Mouse (Mus musculus): ENCODE data around the gene Tnr.

The Tnr gene

GRCm38 (mm10) chr1:159869619-159870441, 346.3 kb downstream of the Tnr start:
- DNase-seq (ENCODE audit: low read depth, low spot score) = no peak

- DNase-seq (ENCODE audit: low read depth, low spot score) = no peak
These were observed 349.3 kb downstream of the Tnr start for GRCm38 (mm10) chr1:159872866-159873265.

GRCm38 (mm10) chr1:159878681-159879080, 355.1 kb downstream of the Tnr start:
- peak; percentile 67 for DNase-seq (ENCODE audit: low read depth, low spot score)

GRCm38 (mm10) chr1:159879866-159880265, 356.3 kb downstream of the Tnr start:
- DNase-seq (ENCODE audit: low read depth, low spot score) = peak; percentile 26

- DNase-seq (ENCODE audit: low read depth, low spot score) = no peak
These were observed 361.9 kb downstream of the Tnr start for GRCm38 (mm10) chr1:159885476-159885875.

GRCm38 (mm10) chr1:159888611-159889010, 365.0 kb downstream of the Tnr start:
- peak; percentile 90 for DNase-seq (ENCODE audit: low read depth, low spot score)

GRCm38 (mm10) chr1:159889012-159889765, 365.6 kb downstream of the Tnr start:
- DNase-seq (ENCODE audit: low read depth, low spot score) = peak; percentile 98

GRCm38 (mm10) chr1:159890524-159890923, 367.0 kb downstream of the Tnr start:
- peak; percentile 62 for DNase-seq (ENCODE audit: low read depth, low spot score)

- no peak for DNase-seq (ENCODE audit: low read depth, low spot score)
These were observed 371.5 kb downstream of the Tnr start for GRCm38 (mm10) chr1:159895094-159895493.

- no peak for DNase-seq (ENCODE audit: low read depth, low spot score)
These were observed 376.4 kb downstream of the Tnr start for GRCm38 (mm10) chr1:159899991-159900390.

GRCm38 (mm10) chr1:159900639-159901038, 377.1 kb downstream of the Tnr start:
- no peak for DNase-seq (ENCODE audit: low read depth, low spot score)

GRCm38 (mm10) chr1:159901366-159902119, 378.0 kb downstream of the Tnr start:
- DNase-seq (ENCODE audit: low read depth, low spot score) = no peak

- DNase-seq (ENCODE audit: low read depth, low spot score) = no peak
These were observed 378.5 kb downstream of the Tnr start for GRCm38 (mm10) chr1:159902120-159902497.

GRCm38 (mm10) chr1:159911006-159911405, 387.4 kb downstream of the Tnr start:
- peak; percentile 51 for DNase-seq (ENCODE audit: low read depth, low spot score)

- DNase-seq (ENCODE audit: low read depth, low spot score) = no peak
These were observed 391.2 kb downstream of the Tnr start for GRCm38 (mm10) chr1:159914726-159915125.

GRCm38 (mm10) chr1:159920571-159920970, 397.0 kb downstream of the Tnr start:
- DNase-seq (ENCODE audit: low read depth, low spot score) = no peak

- DNase-seq (ENCODE audit: low read depth, low spot score) = peak; percentile 64
These were observed 399.4 kb downstream of the Tnr start for GRCm38 (mm10) chr1:159923010-159923409.

GRCm38 (mm10) chr1:159924105-159924504, 400.5 kb downstream of the Tnr start:
- DNase-seq (ENCODE audit: low read depth, low spot score) = peak; percentile 29

GRCm38 (mm10) chr1:159924684-159925083, 401.1 kb downstream of the Tnr start:
- no peak for DNase-seq (ENCODE audit: low read depth, low spot score)

- DNase-seq (ENCODE audit: low read depth, low spot score) = no peak
These were observed 405.2 kb downstream of the Tnr start for GRCm38 (mm10) chr1:159928681-159929335.

- DNase-seq (ENCODE audit: low read depth, low spot score) = peak; percentile 26
These were observed 408.5 kb downstream of the Tnr start for GRCm38 (mm10) chr1:159932092-159932491.

Measured in 3T3-L1 (cell line).